Mouse (Mus musculus) layer of hippocampus, adult 9-11 months (tissue): ENCODE results near the gene Nprl2.
A peak's percentile ranks its signal among the peaks of the same experiment; 100 is the strongest.

Experiments used
- DNase-seq: peaks from one replicate; pipeline ENCODE4 v3.0.0; 2022

Nprl2 gene

DNA sequence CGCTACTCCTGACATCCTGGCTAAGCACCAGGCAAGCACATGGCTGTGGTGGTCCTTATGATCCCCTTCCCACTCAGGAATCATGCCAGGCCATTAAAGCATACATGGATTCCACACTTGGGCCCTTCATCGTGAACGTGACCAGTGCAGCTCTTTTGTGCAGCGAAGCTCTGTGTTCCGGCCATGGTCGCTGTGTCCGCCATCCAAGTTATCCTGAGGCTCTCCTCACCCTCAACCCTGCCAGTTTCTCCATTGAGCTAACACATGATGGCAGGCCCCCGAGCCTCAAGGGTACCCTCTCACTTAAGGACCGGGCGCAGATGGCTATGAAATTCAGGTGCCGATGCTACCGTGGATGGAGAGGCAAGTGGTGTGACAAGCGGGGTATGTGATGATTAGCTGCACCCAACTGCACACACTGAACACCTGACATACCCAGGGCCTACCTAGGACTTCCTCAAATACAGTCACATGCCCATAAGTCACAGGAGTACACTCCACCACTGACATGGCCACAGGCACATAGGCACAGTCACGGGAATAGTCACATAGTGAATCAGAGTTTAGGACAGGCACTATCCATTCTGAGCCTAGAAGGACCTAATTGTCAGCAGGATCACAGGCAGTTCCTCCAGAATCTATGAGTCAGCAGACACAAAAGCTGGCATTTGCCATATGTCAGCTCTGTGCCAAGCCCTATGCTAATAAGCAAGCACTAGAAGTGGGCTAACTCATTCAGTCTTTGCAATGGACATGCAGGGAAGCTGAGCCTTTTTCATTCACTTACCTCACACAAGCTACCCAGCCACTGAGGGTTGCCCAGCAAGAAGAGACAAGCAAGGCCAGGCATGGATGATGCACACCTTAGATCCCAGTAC, 37.2 kb downstream of the Nprl2 start:
- DNase-seq = peak; percentile 71

DNA sequence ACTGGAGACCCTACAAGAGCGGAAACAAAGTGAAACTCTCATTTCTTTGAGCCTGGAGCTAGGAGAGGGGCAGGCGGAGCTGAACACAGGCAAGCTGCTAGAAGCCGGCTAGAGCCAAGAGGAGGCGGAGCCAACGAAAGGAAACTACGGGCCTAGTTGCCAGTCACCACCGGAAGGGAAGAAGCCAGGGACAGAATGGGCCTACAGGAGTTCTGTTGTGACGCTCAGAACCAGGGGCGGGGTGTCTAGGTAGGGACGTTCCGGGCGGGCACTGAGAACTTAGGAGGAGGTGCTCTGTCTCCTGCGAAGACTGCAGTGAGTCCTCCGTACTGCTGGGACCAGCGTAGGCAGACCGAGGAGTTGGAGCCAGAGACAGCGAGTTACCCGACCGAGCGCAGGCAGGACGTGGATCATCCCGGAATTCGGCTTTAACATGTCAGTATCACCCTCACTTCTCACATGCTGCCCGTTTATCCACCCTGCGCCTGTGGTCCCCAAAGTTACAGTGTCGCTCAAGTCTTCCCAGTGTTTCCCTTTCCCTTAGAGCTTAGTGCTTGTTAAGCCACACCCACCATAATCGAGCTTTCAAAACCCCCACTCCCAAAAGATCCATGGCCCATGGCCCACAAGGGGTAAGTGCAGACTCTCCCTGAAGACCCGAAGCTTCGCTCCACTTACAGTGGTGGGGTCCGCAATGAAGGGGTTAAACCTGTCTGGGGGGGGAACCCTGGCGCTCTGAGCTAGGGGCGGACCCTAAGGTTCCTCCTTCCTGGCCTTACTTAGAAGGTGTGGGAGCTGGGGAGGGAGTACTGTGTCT, 38.7 kb downstream of the Nprl2 start, which contains the start of gene Hyal3:
Gene Hyal3, plus strand, starts transcription at position 318 of the 817 bp plus-strand sequence.
- peak; percentile 93 for DNase-seq

DNA sequence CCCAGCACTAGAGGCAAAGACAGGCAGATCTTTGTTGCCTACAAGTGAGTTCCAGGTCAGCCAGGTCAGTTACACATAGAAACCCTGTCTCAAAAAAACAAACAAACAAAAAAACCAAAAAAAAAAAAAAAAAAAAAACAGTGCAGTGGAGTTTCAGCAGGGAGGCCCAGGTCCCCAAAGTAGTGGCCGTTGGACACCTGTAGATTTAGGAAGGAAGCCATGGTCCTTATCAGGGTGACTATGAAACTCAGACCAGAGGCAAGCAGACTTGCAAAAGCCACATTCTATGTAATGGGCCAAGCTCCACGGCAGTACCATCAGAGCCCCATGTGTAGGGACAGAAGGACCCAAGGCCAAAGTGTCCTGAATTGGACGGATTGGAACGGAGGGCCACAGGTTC, 39.6 kb downstream of the Nprl2 start:
- DNase-seq = no peak

DNA sequence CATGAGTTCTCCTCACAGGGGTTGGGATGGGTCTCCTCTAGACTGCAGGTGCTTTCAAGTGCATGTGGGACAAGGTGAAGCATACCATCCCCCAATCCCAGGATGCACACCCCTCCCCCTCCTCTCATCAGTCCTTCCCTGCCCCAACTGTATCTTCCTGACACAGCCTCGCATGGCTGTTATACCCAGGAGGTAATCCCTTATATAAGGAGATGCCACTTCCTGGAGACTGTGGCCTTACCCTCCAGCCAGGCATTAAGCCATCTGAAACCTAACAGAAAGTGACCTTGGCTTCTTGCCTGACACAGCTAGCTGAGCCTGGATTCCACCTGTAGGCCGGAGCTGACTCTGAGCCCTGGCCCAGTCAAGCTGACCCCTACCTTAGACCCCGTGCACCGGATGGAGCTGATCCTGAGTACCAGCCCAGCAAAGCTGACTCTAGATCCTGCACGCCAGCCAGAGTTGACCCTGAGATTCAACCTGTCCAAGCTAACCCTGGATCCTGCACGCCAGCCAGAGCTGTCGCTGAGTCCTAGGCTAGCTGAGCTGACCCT, 40.6 kb downstream of the Nprl2 start:
- DNase-seq = no peak

DNA sequence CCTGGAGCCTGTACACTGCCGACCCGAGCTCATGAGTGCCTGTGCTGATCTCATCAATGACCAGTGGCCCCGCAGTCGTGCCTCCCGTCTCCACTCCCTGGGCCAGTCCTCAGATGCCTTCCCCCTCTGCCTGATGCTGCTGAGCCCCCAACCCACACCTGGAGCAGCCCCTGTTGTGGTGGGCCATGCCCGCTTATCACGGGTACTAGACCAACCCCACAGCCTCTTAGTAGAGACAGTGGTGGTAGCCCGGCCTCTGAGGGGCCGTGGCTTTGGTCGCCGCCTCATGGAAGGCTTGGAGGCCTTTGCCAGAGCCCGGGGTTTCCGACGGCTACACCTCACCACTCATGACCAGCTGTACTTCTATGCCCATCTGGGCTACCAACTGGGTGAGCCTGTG, 41.1 kb downstream of the Nprl2 start:
- DNase-seq = no peak

DNA sequence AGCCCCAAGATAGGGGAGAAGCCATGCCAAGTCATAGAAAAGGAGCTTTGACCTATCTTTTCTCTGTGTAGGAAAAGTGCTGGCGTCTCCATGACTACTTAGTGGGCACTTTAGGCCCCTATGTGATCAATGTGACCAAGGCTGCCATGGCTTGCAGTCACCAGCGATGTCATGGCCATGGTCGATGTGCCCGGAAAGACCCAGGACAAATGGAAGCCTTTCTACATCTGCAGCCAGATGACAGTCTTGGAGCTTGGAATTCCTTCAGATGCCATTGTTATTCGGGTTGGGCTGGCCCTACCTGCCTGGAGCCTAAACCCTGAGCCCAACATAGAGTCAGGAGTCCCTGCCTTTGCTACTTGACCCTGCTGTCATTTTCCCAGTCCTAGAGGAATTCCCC, 44.5 kb downstream of the Nprl2 start:
- no peak for DNase-seq

DNA sequence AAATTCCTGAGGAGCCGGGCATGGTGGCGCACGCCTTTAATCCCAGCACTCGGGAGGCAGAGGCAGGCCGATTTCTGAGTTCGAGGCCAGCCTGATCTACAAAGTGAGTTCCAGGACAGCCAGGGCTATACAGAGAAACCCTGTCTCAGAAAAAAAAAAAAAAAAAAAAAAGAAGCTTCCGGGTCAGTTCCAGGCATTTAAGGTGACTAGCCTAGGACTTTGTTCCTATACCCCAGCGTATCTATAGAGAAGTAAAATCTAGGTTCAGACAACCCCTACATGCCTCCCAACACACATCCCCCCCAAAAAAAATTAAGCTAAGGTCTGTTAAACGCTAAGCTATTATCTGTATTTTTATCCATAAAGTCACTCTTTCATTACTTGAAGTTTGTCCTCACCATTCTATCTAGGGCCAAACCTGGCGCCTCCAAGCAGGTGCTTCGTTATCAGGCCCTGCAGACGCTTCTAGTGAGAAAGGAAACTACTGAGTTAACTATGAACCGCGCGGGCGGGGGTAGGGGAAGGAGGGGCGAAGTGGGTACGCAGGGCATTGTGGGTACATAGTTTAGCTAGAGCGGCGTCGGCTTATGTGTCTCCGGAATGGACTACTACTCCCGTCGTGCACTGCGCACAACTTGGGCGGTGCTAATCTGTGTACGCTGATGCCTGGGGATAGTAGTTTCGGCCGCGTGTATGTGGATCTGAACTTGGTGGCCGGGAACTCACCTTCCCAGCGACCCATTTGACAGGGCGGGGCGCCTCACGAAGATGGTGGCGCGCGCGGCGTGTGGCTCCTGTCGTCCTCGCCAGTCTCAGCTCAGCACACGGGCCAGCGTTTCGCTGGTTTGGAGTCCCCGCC, 45.2 kb downstream of the Nprl2 start, which contains the start of gene Ifrd2:
Gene Ifrd2, plus strand, starts transcription at position 669 of the 859 bp plus-strand sequence.
- peak; percentile 99 for DNase-seq

DNA sequence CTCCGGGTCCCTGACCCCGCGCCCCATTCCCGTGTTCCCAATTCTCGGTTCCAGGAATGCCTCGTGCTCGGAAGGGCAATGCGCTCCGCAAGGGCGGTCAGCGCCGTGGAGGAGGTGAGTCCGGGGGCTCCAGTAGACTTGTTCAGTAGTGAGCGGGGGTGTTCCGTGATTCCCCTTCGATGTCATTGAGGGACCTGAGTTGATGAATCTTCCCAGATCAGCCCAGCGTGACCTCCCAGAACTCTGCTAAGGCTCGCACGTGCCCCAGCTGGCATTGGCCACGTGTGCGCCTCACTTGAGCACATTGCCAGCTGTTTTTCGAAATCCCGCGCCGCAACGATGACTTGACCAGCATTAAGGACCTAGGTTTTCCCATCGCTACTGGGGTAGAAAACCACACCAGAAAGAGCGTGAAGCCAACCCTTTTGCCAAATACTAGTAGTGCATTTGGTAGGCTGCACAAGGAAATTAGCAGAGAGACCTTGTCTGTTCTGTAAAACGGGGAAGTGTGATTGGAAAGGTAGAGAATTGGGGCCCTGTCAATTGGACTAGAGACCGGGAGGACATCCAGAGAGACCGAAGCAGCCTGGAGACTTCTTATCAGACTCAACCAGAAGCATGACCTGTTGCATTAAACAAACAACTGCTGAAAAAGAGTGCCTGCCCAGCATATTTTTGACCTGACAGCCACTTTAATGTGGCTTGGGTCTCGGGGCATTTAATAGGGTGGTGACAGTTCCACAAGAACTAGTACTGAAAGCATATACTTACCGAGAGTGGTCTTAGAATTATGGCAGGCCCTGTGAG, 46.0 kb downstream of the Nprl2 start:
- DNase-seq = no peak

DNA sequence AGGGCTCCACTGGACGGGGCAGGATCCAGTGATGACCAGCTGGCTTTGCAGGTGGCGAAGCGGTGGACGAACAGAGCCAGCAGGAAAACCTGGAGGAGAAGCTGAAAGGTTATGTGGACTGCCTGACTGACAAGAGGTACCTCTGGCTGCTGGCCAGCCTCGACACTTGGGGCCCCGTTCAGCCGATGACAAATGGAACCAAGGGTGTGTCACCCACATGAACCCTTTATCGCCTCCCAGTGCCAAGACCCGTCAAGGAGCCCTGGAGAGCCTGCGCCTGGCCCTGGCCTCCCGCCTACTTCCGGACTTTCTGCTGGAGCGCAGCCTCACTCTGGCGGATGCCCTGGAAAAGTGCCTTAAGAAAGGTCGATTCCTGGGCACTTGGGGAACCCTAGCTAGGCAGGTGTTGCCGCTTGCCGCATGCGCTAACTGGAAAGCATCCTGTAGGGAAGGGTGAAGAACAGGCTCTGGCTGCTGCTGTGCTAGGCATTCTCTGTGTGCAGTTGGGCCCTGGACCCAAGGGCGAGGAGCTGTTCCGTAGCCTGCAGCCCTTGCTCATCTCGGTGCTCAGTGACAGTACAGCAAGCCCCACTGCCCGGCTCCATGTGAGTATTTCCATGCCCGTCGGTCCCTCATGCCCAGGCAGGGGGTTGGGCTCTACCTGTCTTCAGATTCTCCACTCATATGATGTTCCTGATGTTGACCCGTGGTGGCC, 48.2 kb downstream of the Nprl2 start:
- no peak for DNase-seq

DNA sequence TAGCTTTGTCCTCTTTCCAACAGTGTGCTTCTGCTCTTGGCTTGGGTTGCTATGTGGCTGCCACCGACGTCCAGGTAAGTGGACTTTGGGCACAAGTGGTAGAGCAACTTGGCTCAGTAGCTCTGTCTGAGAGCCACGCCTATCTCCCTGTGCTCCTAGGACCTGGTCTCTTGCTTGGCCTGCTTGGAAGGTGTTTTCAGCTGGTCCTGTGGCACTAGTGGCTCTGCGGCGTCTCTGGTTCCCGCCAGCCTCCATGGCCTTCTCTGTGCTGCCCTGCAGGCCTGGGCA, 48.7 kb downstream of the Nprl2 start:
- DNase-seq = no peak

DNA sequence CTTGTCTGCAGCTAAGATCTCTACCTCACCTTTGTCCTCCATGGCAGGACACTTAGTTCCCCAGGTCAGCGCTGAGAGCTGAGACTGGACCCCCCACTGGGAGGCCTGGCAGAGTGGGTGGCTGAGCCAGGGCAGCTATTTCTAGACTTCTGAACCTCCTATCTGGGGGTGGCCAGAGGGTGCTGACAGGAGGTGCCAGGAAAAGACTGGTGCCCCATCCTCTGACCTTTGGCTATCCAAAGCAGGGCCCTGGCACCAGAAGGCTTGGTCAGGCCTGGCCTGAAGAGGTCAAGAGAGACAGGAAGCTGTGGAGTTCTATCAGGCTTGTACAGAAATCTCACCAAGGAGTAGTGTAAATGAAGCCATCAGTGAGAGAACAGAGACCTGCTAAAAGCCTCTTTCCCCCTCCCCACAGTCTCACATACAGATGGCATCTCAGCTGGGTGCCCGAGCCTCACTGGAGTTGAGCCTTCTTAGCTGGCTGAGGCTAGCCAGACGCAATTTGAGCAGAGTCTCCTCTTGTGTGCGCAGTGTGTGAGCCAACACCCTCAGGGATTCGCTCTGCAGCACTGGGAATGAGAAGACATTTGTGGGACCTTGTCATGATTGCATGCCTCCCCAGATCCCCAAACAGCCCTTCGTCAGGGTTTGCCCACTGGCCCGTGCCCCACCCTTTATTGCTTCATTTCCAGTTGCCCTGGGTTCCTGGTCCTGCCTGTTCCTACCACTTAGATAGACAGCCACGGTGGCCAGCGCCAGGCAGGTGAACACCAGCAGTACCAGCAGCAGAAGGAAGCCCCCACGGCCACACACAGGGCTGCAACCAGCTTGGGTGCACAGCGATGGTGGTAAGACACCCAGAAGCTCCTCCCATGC, 51.3 kb downstream of the Nprl2 start:
- no peak for DNase-seq

DNA sequence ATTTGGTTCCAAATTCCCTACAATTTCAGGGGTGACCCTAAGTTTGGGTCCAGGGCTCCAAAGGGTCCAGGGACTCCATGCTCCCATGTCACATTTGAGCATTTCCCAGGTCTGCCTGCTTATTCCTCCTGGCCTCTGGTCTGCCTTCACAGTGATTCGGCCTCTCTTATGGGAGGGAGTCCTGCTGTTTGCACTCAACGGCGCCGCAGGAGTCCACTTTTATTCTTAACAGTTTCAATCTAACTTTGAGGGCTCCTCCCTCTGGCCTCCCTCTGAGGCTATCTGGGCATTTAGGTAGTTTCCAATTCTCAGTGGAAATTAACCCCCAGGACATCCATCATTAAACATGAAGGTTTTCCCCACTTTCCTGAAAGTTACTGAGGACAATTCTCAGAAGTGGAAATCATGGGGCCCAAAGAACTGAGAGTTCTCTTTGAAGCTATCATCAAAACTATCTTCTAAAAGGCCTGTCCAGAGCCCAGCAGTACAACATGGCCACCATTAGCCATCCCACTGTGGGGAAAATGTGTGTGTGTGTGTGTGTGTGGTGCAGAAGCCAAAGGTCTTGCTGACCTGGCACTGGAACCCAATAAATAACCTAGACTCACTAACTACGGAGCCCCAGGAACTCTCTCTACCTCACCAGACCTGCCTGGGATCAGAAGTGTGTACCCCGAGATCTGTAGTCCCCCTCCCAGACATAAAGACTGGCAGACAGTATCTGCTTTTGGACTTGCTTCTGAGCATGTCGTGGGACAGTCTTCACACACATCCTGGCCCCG, 52.4 kb downstream of the Nprl2 start:
- DNase-seq = no peak
